Mouse (Mus musculus) spleen, adult 2 months (tissue): ENCODE measurements around the gene Catsper4.

Experiments used
- CTCF ChIP-seq: fragments of 200-500 bp; IDR thresholded peaks from 2 replicates; pipeline ENCODE4 v1.5.1; 2011; ENCODE audit warnings: mild to moderate bottlenecking, inconsistent platforms; ENCODE audit not compliant: insufficient read depth, insufficient read length, insufficient replicate concordance; ENCODE audit errors: extremely low read depth
- POLR2A ChIP-seq: fragments of 200-500 bp; IDR thresholded peaks from 2 replicates; pipeline ENCODE4 v1.6.1; 2011; ENCODE audit warnings: low read depth, low read length, inconsistent platforms

DNA sequence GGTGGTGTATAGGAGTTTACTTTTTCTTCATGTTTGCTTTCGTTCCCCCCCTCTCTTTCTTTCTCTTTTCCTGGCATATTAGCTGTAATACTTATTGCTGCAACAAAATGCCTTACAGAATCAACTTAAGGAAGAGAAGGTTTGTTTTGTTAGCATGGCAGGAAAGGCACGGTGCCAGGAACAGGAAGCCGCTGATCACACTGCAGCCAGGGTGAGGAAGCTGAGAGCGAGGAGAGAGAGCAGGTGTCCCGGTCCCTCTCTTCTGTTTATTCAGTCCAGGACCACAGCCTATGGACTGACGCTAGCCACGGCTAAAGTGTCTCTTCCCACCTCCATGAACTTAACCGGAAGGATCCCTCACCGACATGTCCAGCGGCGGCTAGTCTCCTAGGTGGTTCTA is 31.2 kb upstream of the Catsper4 start:
- TF ChIP-seq CTCF (no peak), POLR2A (no peak)
